Mouse (Mus musculus) thymus, adult 2 months (tissue): Measurements from ENCODE around the gene Ensa. TPM values are rescaled to one million over a fixed set of nuclear protein-coding genes. Genes with fewer than 3 reads are reported as not detected.
"Not testable (repeated sequence)": the region's sequence is repeated elsewhere in the genome, so short reads cannot be mapped to it uniquely, and the experiment has no call there.

Experiments
- DNase-seq: peaks from one replicate; pipeline ENCODE4 v3.0.0; 2021
- H3K27ac ChIP-seq: fragments of 200-500 bp; 2 replicates; pipeline ENCODE4 v1.5.1; 2012; ENCODE audit warnings: low read length, control low read depth; ENCODE audit not compliant: control insufficient read depth, insufficient read depth
- H3K27me3 ChIP-seq: fragments of 200-500 bp; 2 replicates; pipeline ENCODE4 v1.6.1; 2012; ENCODE audit warnings: mild to moderate bottlenecking, low read length, moderate library complexity, mixed read lengths; ENCODE audit not compliant: control insufficient read depth, insufficient read depth
- H3K36me3 ChIP-seq: fragments of 200-500 bp; 2 replicates; pipeline ENCODE4 v1.6.1; 2012; ENCODE audit warnings: mild to moderate bottlenecking, low read length, moderate library complexity; ENCODE audit not compliant: control insufficient read depth, insufficient read depth
- H3K4me1 ChIP-seq: fragments of 200-500 bp; replicated peaks from 2 replicates; pipeline ENCODE4 v1.6.1; 2012; ENCODE audit warnings: low read length; ENCODE audit not compliant: control insufficient read depth, insufficient read depth
- H3K4me3 ChIP-seq: fragments of 200-500 bp; 2 replicates; pipeline ENCODE4 v1.5.1; 2012; ENCODE audit warnings: mild to moderate bottlenecking, low read length, control low read depth, moderate library complexity; ENCODE audit not compliant: control insufficient read depth, insufficient read depth
- CTCF ChIP-seq: fragments of 200-500 bp; IDR thresholded peaks from 2 replicates; pipeline ENCODE4 v1.5.1; 2012; ENCODE audit warnings: mild to moderate bottlenecking, control low read depth, low read length, moderate library complexity, borderline replicate concordance; ENCODE audit not compliant: control insufficient read depth, poor library complexity, insufficient read depth; ENCODE audit errors: extremely low read depth
- POLR2A ChIP-seq: fragments of 200-500 bp; IDR thresholded peaks from 2 replicates; pipeline ENCODE4 v1.6.1; 2012; ENCODE audit warnings: mild to moderate bottlenecking, low read length, control low read depth, moderate library complexity; ENCODE audit not compliant: control insufficient read depth, poor library complexity, insufficient read depth; ENCODE audit errors: extremely low read depth
- WGBS: fragments of 180-500 bp; shearing (Covaris S2); methylation state at CpG from one replicate; pipeline ENCODE4 v1.1.7; 2018; 5-methylcytosine and 5-hydroxymethylcytosine counted together
- polyA plus RNA-seq: library from polyadenylated mRNA; depleted of rRNA; stranded (reverse); fragments of >200 nt; gene quantifications from 2 replicates; pipeline ENCODE4 v1.2.3, GENCODE M21; 2012

The Ensa gene
- polyA plus RNA-seq, 1 experiment = 18.3 TPM

GRCm38 (mm10) chr3:95651391-95652203, 26.8 kb downstream of the Ensa start:
- H3K36me3 ChIP-seq = no peaks in the 10 kb centered on the region
- H3K27ac ChIP-seq = no peak overlapping the region; the same call in 1 of the 2 replicates
- peaks cover 13% of the 10 kb centered on the region for H3K4me1 ChIP-seq
- 91% methylated on average over 16 of the region's 16 CpGs for WGBS
- H3K27me3 ChIP-seq = no peaks in the 10 kb centered on the region
- no peak overlapping the region for H3K4me3 ChIP-seq
- TF ChIP-seq CTCF (no peak), POLR2A (no peak)
- no peak for DNase-seq

- no peak for DNase-seq
- 51% methylated on average over 7 of the region's 7 CpGs for WGBS
- H3K36me3 ChIP-seq = no peaks in the 10 kb centered on the region
- no peak overlapping the region; the same call in 1 of the 2 replicates for H3K27ac ChIP-seq
- TF ChIP-seq POLR2A (no peak), CTCF (no peak)
- peaks cover 15% of the 10 kb centered on the region for H3K4me1 ChIP-seq
- H3K4me3 ChIP-seq = no peak overlapping the region
- H3K27me3 ChIP-seq = no peaks in the 10 kb centered on the region
Observed at GRCm38 (mm10) chr3:95652204-95652811, 27.5 kb downstream of the Ensa start.

GRCm38 (mm10) chr3:95652871-95653270, 28.1 kb downstream of the Ensa start:
- Histone ChIP-seq H3K27ac (no peak overlapping the region), H3K4me1 (peaks cover 15% of the 10 kb centered on the region), H3K4me3 (no peak overlapping the region), H3K27me3 (no peaks in the 10 kb centered on the region), H3K36me3 (no peaks in the 10 kb centered on the region)
- WGBS = 80% methylated on average over 6 of the region's 6 CpGs
- no peak for DNase-seq
- TF ChIP-seq POLR2A (no peak), CTCF (no peak)

DNA sequence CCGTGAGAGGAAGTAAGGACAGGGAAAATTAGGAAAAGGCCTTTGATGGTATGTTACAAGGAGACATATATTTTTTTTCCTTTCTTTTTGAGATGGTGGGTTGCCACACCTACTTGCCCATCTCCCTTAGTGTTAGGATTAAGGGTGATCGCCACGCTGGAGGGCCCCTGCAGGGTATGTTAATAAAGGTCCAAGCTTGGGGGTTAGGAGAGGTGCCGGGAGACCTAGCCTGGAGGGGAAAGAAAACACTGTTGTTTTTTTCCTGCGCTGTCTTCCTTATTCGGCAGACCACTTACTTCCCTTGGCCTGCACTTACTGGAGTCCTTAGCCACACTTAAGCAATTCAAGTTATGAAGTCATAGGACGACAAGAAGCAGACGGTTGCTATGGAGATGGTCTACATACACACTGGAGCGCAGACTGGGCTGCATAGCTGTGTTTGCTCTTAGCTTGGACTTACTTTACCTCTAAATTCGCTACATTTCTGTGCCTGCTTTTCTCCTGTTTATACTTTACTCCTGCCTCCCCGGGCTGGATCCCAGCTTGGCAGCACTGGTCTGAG, 28.8 kb downstream of the Ensa start:
- 64% methylated on average over 11 of the region's 11 CpGs for WGBS
- H3K4me1 ChIP-seq = peaks cover 15% of the 10 kb centered on the region

DNA sequence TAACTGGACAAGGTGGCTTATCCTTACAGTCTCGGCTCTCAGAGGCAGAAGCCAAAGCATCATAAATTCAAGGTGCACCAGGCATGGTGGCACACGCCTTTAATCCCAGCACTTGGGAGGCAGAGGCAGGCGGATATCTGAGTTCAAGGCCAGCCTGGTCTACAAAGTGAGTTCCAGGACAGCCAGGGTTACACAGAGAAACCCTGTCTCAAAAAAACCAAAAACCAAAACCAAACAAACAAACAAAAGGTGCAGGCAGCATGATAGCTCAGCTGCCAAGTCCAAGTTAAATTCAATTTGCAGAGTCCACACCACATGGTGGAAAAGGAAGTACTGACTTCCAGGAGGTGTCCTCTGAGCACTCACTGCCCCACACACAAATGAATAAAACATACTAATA, 29.6 kb downstream of the Ensa start:
- not testable (repeated sequence) for DNase-seq, H3K36me3 ChIP-seq, H3K27me3 ChIP-seq, H3K27ac ChIP-seq, H3K4me3 ChIP-seq
- peaks cover 15% of the 10 kb centered on the region for H3K4me1 ChIP-seq
- WGBS = 97% methylated on average over 3 of the region's 3 CpGs

More for the DNA sequence above, 28.8 kb downstream of the Ensa start:
- no peak overlapping the region for H3K4me3 ChIP-seq
- no peak overlapping the region for H3K27ac ChIP-seq
- H3K36me3 ChIP-seq = no peaks in the 10 kb centered on the region
- TF ChIP-seq POLR2A = no peak
- no peak for TF ChIP-seq CTCF
- no peak for DNase-seq
- H3K27me3 ChIP-seq = no peaks in the 10 kb centered on the region

- H3K4me3 ChIP-seq = no peak overlapping the region
- no peak for DNase-seq
- no peak for TF ChIP-seq CTCF
- TF ChIP-seq POLR2A = no peak
- H3K36me3 ChIP-seq = peaks cover 5% of the 10 kb centered on the region
- WGBS = 97% methylated on average over 5 of the region's 5 CpGs
- H3K4me1 ChIP-seq = peaks cover 12% of the 10 kb centered on the region
- H3K27ac ChIP-seq = no peak overlapping the region
- H3K27me3 ChIP-seq = no peaks in the 10 kb centered on the region
Observed at GRCm38 (mm10) chr3:95655437-95655836, 30.6 kb downstream of the Ensa start.

DNA sequence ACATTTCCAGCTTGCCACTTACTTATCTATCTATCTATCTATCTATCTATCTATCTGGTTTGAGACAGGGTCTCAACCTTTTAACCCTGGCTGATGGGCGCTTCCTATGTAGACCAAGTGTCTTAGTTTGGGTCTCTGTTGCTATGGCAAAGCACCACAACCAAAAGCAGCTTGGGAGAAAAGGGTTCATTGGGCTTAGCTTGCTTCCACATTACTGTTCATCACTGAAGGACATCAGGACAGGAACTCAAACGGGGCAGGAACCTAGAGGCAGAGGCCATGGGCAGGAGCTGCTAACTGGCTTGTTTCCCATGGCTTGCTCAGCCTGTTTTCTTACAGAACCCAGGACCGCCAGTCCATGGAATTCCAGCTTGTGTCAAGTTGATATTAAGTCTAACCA, 32.3 kb downstream of the Ensa start:
- WGBS = 90% methylated on average over 3 of the region's 3 CpGs
- Histone ChIP-seq H3K36me3 (peaks cover 19% of the 10 kb centered on the region), H3K27me3 (no peaks in the 10 kb centered on the region), H3K27ac (no peak overlapping the region), H3K4me1 (peaks cover 11% of the 10 kb centered on the region), H3K4me3 (no peak overlapping the region)
- DNase-seq = no peak
- TF ChIP-seq POLR2A = no peak
- no peak for TF ChIP-seq CTCF
